Mouse (Mus musculus) midbrain, embryonic 14.5 days (tissue): ENCODE data around the gene Pnkp. TPM values are rescaled to one million over a fixed set of nuclear protein-coding genes. Genes with fewer than 3 reads are reported as not detected.

Experiments
- ATAC-seq: fragments of 200-750 bp; cut with Nextera tagmentation; 2 replicates; pipeline ENCODE4 v1.8.0; 2017; ENCODE audit warnings: moderate number of reproducible peaks, moderate library complexity; ENCODE audit not compliant: low FRiP score, low TSS enrichment
- DNase-seq: peaks from one replicate; pipeline ENCODE4 v3.0.0-alpha.2; 2015
- H3K27ac ChIP-seq: fragments of 300-500 bp; sonication (generic); replicated peaks from 2 replicates; pipeline ENCODE4 v1.5.1; 2014; ENCODE audit warnings: mild to moderate bottlenecking, low read depth, low read length, moderate library complexity
- H3K27me3 ChIP-seq: fragments of 300-500 bp; sonication (generic); 2 replicates; pipeline ENCODE4 v1.6.1; 2014; ENCODE audit warnings: low read length, control low read depth, mixed read lengths; ENCODE audit not compliant: control insufficient read depth, insufficient read depth
- H3K36me3 ChIP-seq: fragments of 300-500 bp; sonication (generic); 2 replicates; pipeline ENCODE4 v1.6.1; 2014; ENCODE audit warnings: low read length, control low read depth; ENCODE audit not compliant: control insufficient read depth, insufficient read depth
- H3K4me1 ChIP-seq: fragments of 300-500 bp; sonication (generic); 2 replicates; pipeline ENCODE4 v1.6.1; 2014; ENCODE audit warnings: mild to moderate bottlenecking, antibody characterized with exemption, low read length, control low read depth; ENCODE audit not compliant: control insufficient read depth, insufficient read depth
- H3K4me2 ChIP-seq: fragments of 300-500 bp; sonication (generic); 2 replicates; pipeline ENCODE4 v1.6.1; 2014; ENCODE audit warnings: mild to moderate bottlenecking, low read length, moderate library complexity
- H3K4me3 ChIP-seq: fragments of 300-500 bp; sonication (generic); replicated peaks from 2 replicates; pipeline ENCODE4 v1.5.1; 2014; ENCODE audit warnings: low read depth, low read length
- H3K9ac ChIP-seq: fragments of 300-500 bp; sonication (generic); replicated peaks from 2 replicates; pipeline ENCODE4 v1.6.1; 2014; ENCODE audit warnings: mild to moderate bottlenecking, low read length, moderate library complexity
- H3K9me3 ChIP-seq: fragments of 300-500 bp; sonication (generic); 2 replicates; pipeline ENCODE4 v1.6.1; 2016; ENCODE audit warnings: low read length, control low read depth, mixed read lengths; ENCODE audit not compliant: control insufficient read depth
- WGBS: fragments of 180-500 bp; shearing (Covaris S2); extraction: QIAGEN DNeasy Blood & Tissue Kit; methylation state at CpG from one replicate; pipeline ENCODE4 v1.1.7; 2014; 5-methylcytosine and 5-hydroxymethylcytosine counted together
- polyA plus RNA-seq: library from polyadenylated mRNA; unstranded; fragments of >200 nt; fragmentation: Nextera tagmentation; extraction: Ambion mirVana; gene quantifications from 2 replicates; pipeline ENCODE4 v1.2.1, GENCODE M21; 2014

Gene Pnkp
- polyA plus RNA-seq, 1 experiment from 2014 or later, result 30.4 TPM

DNA sequence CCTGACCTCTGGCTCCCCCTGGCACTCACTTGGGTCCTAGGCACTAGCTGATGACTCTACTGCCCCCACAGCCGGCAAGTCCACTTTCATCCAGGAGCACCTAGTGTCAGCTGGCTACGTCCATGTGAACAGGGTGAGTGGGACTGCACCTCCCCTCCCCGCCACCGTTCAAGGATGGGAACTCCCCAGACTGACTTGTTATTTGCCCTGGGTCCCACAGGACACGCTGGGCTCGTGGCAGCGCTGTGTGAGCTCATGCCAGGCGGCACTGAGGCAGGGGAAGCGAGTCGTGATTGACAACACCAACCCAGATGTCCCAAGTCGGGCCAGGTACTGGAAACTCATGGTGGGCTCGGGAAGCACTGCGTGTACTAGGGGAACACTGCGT, 4.5 kb downstream of the Pnkp start:
- H3K4me1 ChIP-seq, result peaks cover 17% of the 10 kb centered on the region
- no peak overlapping the region for H3K9ac ChIP-seq
- ATAC-seq (no peak), DNase-seq (no peak)
- no peaks in the 10 kb centered on the region for H3K27me3 ChIP-seq
- no peak overlapping the region for H3K27ac ChIP-seq
- no peak overlapping the region for H3K4me3 ChIP-seq
- H3K36me3 ChIP-seq, result peaks cover 52% of the 10 kb centered on the region
- no peak overlapping the region for H3K4me2 ChIP-seq
- WGBS, result 77% methylated on average over 14 of the region's 14 CpGs
- H3K9me3 ChIP-seq, result no peaks in the 10 kb centered on the region

- Histone ChIP-seq H3K9ac (no peak overlapping the region), H3K27ac (no peak overlapping the region), H3K4me2 (no peak overlapping the region), H3K27me3 (no peaks in the 10 kb centered on the region), H3K36me3 (peaks cover 58% of the 10 kb centered on the region), H3K4me1 (peaks cover 22% of the 10 kb centered on the region), H3K9me3 (no peaks in the 10 kb centered on the region), H3K4me3 (no peak overlapping the region)
- DNase-seq, result no peak
- 85% methylated on average over 8 of the region's 8 CpGs for WGBS
- ATAC-seq, result no peak
Observed at GRCm38 (mm10) chr7:44862434-44862833, 5.5 kb downstream of the Pnkp start.

DNA sequence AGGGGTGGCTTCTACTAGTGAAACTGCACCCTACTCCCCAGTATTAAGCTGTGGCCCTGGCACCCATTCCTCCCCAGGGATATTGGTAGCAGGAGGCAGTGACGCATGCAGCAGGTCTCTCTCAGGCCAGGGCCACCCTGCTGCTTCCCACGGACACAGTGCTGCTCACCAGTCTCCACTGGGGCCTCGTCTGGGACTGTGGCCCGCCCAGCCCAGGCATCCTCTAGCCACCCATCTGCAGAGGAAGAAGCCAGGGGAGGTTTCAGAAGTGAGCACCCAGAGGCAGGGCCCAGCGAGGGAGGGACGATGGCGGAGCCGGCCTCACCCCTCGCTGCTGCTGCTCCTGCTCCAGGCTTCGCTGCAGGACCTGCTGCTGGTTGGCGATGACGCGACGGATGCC, 6.3 kb downstream of the Pnkp start:
- ATAC-seq, result no peak
- no peak overlapping the region for H3K9ac ChIP-seq
- H3K4me2 ChIP-seq, result no peak overlapping the region
- peaks cover 58% of the 10 kb centered on the region for H3K36me3 ChIP-seq
- H3K9me3 ChIP-seq, result no peaks in the 10 kb centered on the region
- no peak overlapping the region for H3K4me3 ChIP-seq
- no peaks in the 10 kb centered on the region for H3K27me3 ChIP-seq
- H3K27ac ChIP-seq, result no peak overlapping the region
- WGBS, result 91% methylated on average over 14 of the region's 14 CpGs
- DNase-seq, result no peak
- peaks cover 24% of the 10 kb centered on the region for H3K4me1 ChIP-seq

DNA sequence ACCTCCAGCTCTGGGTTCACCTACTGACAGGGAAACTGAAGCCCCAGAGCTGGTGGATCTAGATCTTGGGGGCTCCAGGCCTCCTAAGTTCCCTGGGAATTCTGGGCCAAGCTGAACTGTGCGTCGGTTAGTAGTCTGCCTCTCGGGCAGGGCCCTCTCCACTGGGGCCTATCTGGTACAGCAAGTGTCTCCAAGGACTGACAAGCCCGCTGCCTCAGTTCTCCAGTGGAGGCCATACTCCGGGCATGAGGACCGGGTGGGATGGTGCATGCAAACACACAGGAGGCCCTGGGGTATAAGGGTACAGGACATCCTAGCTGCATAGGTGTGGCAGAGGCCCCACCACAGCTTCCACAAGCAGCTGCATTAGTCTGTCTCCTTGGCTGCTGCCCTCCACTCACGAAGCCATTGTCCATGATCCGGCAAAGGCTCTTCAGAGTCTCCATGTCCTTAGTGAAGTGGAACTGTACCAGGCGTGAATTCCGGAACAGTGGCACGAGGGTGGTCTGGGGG, 7.1 kb downstream of the Pnkp start:
- Histone ChIP-seq H3K27ac (no peak overlapping the region), H3K4me1 (peaks cover 24% of the 10 kb centered on the region)

DNA sequence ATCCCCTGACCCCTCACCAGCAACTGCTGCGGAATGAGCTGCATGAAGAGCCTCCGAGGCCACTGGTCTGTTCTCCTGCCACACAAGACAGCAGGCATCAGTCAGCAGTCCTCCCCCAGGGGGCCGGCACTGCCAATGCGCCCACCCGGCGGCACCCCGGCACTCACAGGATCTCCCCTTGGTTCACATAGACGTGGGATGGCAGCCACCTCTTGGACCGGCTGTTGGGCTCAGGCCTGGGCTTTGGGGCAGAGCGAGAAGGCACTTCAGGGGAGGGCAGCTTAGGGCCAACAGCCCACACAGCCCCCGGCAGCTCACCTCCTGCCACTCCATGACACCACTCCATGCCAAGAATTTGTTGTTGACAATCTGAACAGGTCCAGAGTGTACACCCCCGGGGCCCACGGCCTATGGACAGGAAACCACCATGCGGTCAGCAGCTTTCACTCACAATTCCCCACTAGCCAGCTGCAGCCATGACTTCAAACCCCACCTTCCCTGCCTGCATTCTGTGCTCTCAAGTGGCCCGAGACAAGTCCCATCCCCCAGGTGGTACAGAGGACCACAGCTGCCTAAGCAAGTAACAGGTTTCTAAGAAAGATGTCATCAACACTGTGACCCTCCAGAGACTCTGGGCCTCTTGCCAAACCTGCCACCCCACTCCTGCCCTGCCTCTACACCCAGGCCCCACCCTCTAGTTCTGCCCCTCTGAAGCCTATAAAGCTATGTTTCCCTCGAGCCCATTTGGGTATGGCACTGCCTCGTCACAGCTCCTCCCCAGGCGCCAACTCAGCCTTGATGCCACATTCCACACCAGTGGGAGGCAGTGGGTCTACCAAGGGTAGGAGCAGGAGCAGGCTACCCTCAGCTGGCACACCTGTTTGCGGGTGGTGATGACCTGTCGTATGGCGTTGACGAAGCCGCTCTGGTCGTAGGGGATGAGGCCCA, 7.9 kb downstream of the Pnkp start:
- Histone ChIP-seq H3K27ac (no peak overlapping the region), H3K4me2 (no peak overlapping the region)
- WGBS, result 85% methylated on average over 24 of the region's 24 CpGs

More for the DNA sequence above, 7.1 kb downstream of the Pnkp start:
- Histone ChIP-seq H3K27me3 (no peaks in the 10 kb centered on the region), H3K9me3 (no peaks in the 10 kb centered on the region), H3K36me3 (peaks cover 58% of the 10 kb centered on the region), H3K4me3 (no peak overlapping the region), H3K4me2 (no peak overlapping the region), H3K9ac (no peak overlapping the region)
- 85% methylated on average over 11 of the region's 11 CpGs for WGBS
- no peak for DNase-seq
- ATAC-seq, result no peak

DNA sequence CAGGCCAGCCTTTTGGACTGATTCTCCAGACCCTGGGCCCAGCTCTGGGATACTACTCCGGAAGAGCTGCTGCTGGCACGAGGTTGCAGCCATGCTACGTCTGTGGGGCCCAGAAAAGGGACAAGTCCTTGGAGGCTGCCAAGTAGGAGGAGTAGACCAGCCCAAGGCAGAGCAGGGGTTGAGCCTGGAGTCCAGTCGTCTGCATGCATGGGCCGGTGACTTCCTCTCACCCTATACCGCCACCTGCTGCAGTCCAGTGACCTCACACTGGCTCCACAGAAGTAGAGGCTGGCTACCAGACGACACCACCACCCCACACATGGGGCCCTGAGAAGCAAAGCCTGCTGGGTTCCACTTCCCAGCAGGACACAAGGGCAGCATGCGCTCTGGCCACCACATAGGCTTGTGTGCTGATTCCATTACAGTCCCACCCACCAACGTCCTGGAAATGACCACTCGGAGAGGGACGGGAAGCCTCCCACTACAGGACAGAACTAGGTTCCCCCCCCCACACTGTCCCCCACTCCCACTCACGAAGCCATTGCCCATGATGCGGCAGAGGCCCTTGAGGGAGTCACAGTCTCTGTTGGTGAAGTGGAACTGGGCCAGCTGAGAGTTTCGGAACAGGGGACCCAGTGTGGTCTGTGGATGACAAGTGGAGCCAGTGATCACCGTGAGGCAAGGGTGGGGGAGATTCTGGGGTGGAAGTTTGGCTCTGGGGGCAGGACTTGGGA, 9.5 kb downstream of the Pnkp start:
- peak overlapping the region; percentile 99; the same call in 1 of the 2 replicates for H3K4me3 ChIP-seq
- peaks cover 53% of the 10 kb centered on the region for H3K36me3 ChIP-seq
- ATAC-seq, result no peak
- peaks cover 28% of the 10 kb centered on the region for H3K4me1 ChIP-seq
- H3K27ac ChIP-seq, result 0 out of 2 replicates have a peak overlapping the region, but pooled peaks have one; percentile 26
- 57% methylated on average over 15 of the region's 15 CpGs for WGBS
- H3K9me3 ChIP-seq, result no peaks in the 10 kb centered on the region
- peak overlapping the region; percentile 95 for H3K4me2 ChIP-seq
- 0 out of 2 replicates have a peak overlapping the region, but pooled peaks have one; percentile 20 for H3K9ac ChIP-seq
- DNase-seq, result peak; percentile 42
- H3K27me3 ChIP-seq, result no peaks in the 10 kb centered on the region

More for the DNA sequence above, 7.9 kb downstream of the Pnkp start:
- Histone ChIP-seq H3K9ac (no peak overlapping the region), H3K36me3 (peaks cover 55% of the 10 kb centered on the region), H3K27me3 (no peaks in the 10 kb centered on the region), H3K4me1 (peaks cover 24% of the 10 kb centered on the region), H3K4me3 (no peak overlapping the region), H3K9me3 (no peaks in the 10 kb centered on the region)
- DNase-seq (no peak), ATAC-seq (no peak)

GRCm38 (mm10) chr7:44867010-44867702, 10.2 kb downstream of the Pnkp start:
- H3K27ac ChIP-seq, result 0 out of 2 replicates have a peak overlapping the region, but pooled peaks have one; percentile 20
- peaks cover 45% of the 10 kb centered on the region for H3K36me3 ChIP-seq
- H3K4me1 ChIP-seq, result peaks cover 28% of the 10 kb centered on the region
- no peaks in the 10 kb centered on the region for H3K9me3 ChIP-seq
- peak overlapping the region; percentile 95 for H3K4me2 ChIP-seq
- H3K27me3 ChIP-seq, result no peaks in the 10 kb centered on the region
- DNase-seq (no peak), ATAC-seq (no peak)
- H3K4me3 ChIP-seq, result peak overlapping the region; percentile 99
- 76% methylated on average over 18 of the region's 19 CpGs for WGBS
- peak overlapping the region; percentile 99; the same call in 1 of the 2 replicates for H3K9ac ChIP-seq

GRCm38 (mm10) chr7:44867802-44868201, 10.9 kb downstream of the Pnkp start:
- no peaks in the 10 kb centered on the region for H3K9me3 ChIP-seq
- H3K27ac ChIP-seq, result no peak overlapping the region
- WGBS, result 44% methylated on average over 9 of the region's 9 CpGs
- DNase-seq (no peak), ATAC-seq (no peak)
- H3K36me3 ChIP-seq, result peaks cover 39% of the 10 kb centered on the region
- H3K27me3 ChIP-seq, result no peaks in the 10 kb centered on the region
- peaks cover 28% of the 10 kb centered on the region for H3K4me1 ChIP-seq
- peak overlapping the region; percentile 99; the same call in 1 of the 2 replicates for H3K9ac ChIP-seq
- H3K4me3 ChIP-seq, result peak overlapping the region; percentile 99
- peak overlapping the region; percentile 95 for H3K4me2 ChIP-seq
